Mouse (Mus musculus) cerebellum, adult 9-11 months (tissue): ENCODE measurements at regions not wholly inside any gene's neighbourhood (a gene's known extent, or its start where the extent isn't known, plus 50 kb on each side); places are given as distances from the start of the nearest gene placed in this dataset.
A peak's percentile ranks its signal among the peaks of the same experiment; 100 is the strongest.

Experiments used
- DNase-seq: peaks from one replicate; pipeline ENCODE4 v3.0.0; 2022

DNA sequence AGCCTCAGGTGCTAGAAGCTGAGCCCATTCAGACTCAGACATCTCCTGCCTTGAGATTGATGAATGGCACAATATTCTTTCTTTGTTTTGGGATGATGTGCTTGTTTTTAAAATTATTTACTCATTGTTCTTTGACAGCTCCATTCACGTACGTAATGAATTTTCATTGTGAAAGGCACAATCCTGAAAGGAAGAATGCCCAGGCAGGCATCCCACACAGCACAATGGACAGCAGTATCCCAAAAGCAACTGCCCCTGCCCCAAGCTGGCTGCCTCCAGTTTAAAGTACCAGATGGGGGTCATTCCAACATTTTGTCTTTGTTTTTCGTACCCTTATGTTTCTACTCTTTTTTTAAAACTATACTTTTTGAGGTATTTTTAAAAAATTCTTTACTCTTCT is 210.9 kb upstream of the St8sia2 start:
- no peak for DNase-seq

DNA sequence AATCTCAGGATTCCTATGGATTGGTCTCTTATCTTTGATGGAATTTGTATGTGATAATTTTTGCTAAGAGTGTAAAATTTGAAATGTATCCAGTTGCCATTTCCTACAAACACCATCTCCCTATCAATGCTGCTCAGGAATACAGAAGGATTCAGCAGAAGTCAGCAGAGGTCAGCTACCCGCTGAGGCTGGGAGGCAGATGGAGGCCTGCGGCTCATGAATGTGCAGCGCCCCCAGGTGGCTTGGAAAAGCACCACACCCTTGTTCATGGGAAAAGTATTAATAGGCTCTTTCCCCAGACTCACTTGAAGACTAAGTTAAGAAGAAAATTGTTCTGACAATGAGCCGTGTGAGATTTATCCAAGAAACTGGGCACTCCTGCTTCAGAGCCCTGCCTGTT is 187.2 kb upstream of the St8sia2 start:
- no peak for DNase-seq

DNA sequence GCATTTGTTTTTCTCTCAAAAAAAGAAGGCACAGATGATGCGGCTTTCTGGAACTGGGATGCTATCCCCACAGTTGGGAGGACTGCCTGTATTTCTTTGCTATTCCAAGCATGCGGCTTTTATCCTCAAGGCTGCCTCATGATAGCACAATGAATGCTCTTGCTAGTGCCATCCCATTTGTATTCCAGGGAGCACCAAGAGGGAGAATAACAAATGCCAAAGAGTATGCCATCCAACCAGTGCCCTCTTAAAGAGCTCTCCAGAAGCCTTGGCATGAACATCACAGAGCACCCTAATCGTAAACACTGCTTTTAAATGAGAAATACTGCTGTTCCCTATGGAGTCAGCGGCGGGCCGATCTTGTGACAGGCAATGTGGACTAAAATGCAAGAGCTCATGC is 185.3 kb upstream of the St8sia2 start:
- DNase-seq: peak; percentile 3

DNA sequence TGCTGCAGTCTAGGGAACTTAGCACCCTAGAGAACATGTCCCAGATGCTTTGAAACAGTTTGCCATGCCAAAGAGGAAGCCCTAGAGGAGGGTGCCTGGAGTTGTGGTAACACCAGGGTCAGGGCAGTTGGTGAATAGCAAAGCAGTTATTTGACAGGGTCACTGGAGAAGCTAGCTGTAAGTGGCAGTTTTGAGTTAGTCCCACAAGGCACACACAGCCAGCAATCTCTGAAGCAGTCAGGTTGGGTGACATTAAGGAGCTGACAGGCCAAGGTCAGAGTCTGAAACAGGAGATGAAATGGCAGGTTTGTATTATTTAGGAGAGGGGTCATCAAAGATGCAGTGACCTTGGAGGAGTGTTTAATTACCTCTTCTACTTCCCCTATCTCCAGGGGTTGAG is 171.2 kb upstream of the St8sia2 start:
- DNase-seq: no peak

- no peak for DNase-seq
These were observed 160.7 kb upstream of the St8sia2 start for GRCm38 (mm10) chr7:74174206-74174605.

- no peak for DNase-seq
These were observed 159.7 kb upstream of the St8sia2 start for GRCm38 (mm10) chr7:74173230-74173612.

- no peak for DNase-seq
These were observed 159.2 kb upstream of the St8sia2 start for GRCm38 (mm10) chr7:74172504-74173229.

DNA sequence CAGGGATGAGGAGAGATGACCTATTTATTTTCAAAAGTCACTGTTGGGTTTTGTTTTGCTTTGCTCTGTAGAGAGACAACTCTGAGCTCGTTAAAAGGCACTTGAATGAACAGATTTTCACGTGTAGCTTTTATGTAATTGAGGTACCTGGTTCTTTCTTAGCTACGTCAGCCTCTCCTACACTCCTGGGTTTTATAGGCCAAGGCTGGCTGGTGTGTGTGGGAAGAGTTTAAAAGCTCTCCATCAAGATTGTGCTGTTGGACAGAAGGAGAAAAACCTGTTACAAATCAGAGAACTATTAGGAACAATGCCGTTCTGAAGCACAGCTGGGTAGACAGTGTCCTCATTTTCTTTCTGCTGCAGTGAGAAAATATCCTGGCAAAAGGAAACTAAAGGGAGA is 138.1 kb upstream of the St8sia2 start:
- DNase-seq: no peak

GRCm38 (mm10) chr7:74143236-74143635 is 129.7 kb upstream of the St8sia2 start:
- no peak for DNase-seq

GRCm38 (mm10) chr7:74138169-74138568 is 124.7 kb upstream of the St8sia2 start:
- DNase-seq: no peak

DNA sequence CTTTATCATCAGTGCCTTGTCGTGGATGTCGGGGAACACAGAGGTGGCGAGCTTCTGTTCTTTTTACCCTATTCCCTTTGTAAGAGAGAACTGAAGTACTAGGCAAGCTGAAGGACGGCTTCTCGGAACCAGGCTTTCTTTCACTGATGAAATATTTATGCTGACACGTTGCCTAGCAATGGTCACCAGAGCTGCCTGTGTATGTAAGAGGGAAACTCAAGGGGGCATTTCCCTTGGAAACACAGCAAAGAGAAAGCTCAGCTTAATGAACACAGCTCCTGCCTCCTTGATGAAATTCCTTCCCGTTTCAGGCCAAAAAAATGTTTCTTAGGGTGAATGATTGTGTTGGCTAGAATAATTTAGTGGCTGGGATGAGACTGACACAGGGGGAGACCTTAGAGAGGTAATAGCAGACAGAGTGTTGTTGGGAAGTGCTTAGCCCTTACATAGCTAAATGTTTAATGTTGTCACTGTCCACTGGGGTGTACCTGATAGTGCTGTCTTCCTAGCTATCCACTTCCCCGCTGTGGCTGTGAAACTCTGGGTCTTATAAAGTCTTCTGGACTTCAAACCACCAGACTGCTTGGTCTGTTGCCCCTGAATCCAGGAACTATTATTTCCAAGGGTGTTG is 116.8 kb upstream of the St8sia2 start:
- no peak for DNase-seq

- no peak for DNase-seq
These were observed 98.6 kb upstream of the St8sia2 start for GRCm38 (mm10) chr7:74112071-74112470.

GRCm38 (mm10) chr7:74108347-74108746 is 94.9 kb upstream of the St8sia2 start:
- no peak for DNase-seq

GRCm38 (mm10) chr7:74107176-74107928 is 93.9 kb upstream of the St8sia2 start:
- DNase-seq: peak; percentile 87

DNA sequence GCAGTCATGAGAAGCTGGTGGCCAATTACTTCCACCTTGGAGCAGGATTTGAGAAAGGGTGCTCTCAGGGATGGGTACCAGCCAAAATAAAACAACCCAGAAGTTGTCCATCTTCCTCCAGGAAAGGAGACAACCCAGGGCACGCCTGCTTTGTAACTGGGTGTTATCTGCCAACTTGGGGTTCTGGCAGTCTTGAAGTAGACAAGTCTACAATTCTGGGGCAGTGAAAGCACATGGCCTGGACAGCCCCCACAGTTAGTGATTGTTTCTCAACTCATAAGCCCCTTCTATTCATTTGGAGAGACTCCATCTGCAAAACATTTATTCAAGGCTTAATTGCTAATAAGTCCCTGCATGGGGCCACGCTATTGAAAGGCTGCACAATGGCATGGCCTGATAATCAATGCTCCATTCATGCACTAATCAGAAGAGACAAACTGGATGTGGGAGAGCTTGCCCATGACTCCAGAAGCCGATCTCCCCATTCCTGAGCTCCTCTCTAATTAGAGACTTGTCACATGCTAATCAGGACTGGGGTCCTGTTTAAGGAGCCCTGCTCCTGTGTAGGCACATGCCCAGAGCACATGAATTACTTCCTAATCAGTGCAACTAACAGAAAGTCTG is 78.0 kb upstream of the St8sia2 start:
- no peak for DNase-seq

DNA sequence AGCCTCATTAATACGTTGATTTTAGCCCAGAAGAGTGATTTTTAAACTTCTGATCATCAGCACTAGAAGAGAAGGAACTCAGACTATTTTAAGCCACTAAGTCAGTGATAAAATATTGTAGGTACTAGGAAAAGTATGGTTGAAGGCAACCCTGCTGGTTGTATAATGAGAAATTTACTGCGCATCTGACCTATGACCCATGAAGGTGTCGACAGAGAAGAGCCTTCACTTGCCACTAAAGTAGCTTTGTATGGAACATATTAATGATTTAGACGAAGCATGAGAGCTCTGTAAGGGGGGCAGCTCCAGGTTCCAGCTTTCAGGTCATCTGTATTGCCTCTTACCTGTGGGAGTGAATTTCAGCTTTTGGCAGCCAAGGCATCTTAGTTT is 67.4 kb upstream of the St8sia2 start:
- DNase-seq: no peak

GRCm38 (mm10) chr7:74080079-74080845 is 66.8 kb upstream of the St8sia2 start:
- no peak for DNase-seq

DNA sequence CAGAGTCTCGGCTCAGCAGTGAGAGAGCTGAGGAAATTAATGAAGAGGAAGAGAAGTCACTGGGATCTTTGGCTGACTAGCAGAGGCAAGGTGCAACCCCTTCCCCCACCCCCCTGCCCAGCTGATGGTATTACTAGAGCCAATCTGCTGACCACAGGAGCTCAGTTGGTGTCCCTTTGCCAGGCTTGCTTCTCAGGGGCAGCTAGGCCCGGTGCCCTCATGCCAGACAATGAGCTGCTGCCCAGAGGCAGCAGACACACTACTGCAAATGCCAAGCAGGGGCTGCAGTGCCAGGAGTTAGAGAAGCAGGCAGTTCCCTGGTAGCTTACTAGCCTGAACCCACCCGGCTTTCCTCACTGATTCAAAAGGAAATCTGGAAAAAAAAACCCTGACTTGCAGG is 59.1 kb upstream of the St8sia2 start:
- DNase-seq: no peak

- no peak for DNase-seq
These were observed 57.3 kb upstream of the St8sia2 start for GRCm38 (mm10) chr7:74070836-74071235.

DNA sequence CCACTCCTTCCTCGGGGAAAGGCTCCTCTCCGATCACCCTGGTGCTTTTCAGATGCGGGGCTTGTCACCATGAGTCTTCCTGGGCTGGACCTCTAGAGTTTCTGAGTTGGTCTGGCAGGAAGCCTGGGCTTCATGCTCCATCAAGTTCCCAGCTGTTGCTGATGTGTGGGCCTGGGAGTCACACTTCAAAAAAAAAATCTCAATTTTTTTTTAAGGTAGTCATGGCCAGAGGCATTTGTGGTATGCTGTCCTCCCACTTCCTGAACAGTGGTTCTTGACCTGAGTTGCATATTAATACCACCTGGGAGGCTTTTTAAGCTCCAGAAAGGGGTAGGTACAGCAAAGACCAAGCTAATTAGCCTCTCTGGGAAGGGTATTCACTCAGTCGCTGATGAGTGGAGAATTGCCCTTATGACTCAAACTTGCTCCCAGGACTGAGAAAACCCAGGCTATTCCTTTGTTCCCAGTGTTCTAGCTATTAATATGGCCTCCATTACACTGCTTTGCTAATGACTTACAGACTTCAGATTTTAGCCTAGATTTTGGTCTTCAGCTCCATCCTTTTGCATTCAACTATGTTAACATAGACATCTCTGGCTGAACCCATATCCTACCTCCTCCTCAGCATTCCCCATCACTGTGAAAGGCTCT is 52.1 kb upstream of the St8sia2 start:
- DNase-seq: no peak
